Mouse (Mus musculus): ENCODE measurements at regions not wholly inside any gene's neighbourhood (a gene's known extent, or its start where the extent isn't known, plus 50 kb on each side); places are given as distances from the start of the nearest gene placed in this dataset.
A peak's percentile ranks its signal among the peaks of the same experiment; 100 is the strongest.
"Not testable (repeated sequence)": the region's sequence is repeated elsewhere in the genome, so short reads cannot be mapped to it uniquely, and the experiment has no call there.

DNA sequence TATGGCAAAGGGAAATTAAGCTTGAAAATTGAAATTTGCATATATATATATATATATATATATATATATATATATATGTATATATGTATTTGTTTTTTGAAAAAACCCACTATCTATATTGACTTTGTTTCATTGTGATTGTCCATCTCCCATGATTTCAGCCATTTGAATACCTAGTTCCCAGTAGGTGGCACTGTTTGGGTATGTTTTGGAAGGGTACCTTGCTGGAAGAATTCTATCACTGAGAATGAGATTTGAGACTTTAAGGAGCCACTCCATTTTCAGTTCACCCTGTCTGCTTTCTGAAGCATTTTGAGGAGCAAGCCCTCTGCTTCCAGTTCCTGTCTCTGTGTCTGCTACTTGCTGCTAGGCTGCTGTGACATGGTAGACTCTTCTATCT lies 72.8 kb upstream of the Ugt8a start:
- DNase-seq: peak; percentile 3

DNA sequence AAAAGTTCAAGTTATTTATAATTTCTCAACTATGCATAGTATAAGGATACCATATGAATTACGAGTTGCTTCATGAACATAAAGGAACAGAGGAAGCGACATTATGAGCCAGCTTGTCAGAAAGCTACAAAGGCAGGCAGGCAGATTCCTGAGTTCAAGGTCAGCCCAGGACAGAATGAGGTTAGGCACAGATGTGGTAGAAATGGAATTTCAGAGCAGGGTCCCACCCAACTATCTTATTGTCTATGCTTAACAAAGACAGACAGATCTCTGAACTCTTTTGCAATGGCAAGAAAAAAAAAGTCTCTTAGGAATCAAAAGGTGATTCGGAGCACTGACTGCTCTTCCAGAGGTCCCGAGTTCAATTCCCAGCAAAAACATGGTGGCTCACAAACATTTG lies 77.7 kb upstream of the Ugt8a start:
- DNase-seq: no peak

- DNase-seq: no peak
Observed at GRCm38 (mm10) chr3:126044327-126044726, 105.9 kb upstream of the Ugt8a start.

DNA sequence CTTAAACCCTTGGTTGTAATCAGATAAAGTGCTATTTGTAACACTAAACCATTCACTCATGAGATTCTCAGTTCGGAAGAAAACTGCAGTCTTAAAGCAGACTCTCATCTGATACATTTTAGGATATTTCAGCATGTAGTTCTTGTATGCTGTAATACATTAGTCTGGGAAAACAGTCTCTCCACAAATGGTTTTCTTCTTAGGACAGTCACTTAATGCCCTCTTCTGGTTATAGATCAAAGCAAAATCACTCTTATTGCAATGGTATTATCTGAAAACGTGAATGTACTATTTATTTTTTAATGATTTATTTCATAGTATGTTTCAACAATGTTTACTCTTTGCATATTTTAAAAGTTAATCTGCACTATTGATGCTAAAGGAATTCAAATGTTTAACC lies 106.4 kb upstream of the Ugt8a start:
- no peak for DNase-seq

- no peak for DNase-seq
Observed at GRCm38 (mm10) chr3:126045992-126046786, 107.8 kb upstream of the Ugt8a start.

GRCm38 (mm10) chr3:126058585-126058984 lies 120.2 kb upstream of the Ugt8a start:
- DNase-seq: no peak

GRCm38 (mm10) chr3:126105086-126105485 lies 166.7 kb upstream of the Ugt8a start:
- no peak for DNase-seq

DNA sequence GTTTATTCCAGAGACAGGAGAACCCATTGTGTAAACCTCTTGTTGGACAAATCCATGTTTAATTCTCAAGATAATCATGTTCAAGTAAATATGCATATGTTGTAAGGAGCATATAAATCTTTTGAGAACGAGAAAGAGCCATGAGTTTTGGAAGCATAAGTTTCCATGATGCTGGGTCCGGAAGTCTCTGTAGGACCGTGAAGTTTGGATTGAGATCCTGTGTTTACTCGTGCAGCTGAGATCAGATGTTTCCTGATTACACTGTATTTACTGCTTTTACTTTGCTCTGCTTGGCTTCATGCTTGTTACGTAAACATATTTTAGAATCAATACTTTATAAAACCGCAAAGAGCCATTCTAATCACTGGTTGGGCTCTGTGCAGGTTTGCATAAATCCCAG lies 171.0 kb upstream of the Ugt8a start:
- no peak for DNase-seq

- DNase-seq: no peak
Observed at GRCm38 (mm10) chr3:126117849-126118248, 179.4 kb upstream of the Ugt8a start.

- DNase-seq: no peak
Observed at GRCm38 (mm10) chr3:126122323-126123259, 184.2 kb upstream of the Ugt8a start.

DNA sequence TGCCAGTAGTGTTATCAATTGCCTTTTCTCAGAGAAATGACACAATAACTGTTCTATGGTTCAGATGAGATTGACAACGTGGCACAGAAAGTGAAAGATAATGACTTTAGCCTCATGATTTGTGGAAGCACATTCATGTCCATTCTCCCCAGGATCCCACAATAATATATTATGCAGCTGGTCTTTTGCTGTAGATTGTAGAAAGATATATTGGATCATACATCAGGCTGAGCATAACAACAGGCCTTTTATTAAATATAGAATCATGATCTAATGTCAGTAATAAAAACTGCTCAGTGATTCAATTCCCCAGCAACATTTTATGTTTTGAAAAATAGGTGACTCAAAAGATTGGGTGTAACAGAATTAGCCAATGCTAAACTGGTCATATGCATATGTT lies 196.9 kb upstream of the Arsj start:
- no peak for DNase-seq

DNA sequence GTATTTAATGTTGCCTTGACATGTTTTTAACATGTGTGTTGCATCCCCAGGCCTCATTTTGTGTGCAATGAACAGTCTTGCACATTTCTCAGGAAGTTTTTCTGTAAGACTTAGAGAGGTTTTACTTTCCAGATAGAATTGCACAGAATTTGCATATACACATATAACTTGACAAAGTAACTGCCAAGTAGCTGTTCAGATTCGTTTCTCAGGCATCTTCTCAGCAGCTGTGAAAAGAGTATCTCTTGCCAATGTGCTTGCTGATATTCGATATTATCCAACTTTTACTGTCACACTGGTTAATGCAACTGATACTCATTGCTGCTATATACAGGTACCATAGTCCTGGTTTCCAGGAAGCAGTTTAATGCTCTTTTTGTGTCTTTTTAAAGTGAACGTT lies 154.5 kb upstream of the Arsj start:
- DNase-seq: no peak

- DNase-seq: no peak
Observed at GRCm38 (mm10) chr3:126210226-126210625, 153.3 kb upstream of the Arsj start.

GRCm38 (mm10) chr3:126227575-126227974 lies 135.9 kb upstream of the Arsj start:
- no peak for DNase-seq

GRCm38 (mm10) chr3:126245834-126246233 lies 117.7 kb upstream of the Arsj start:
- DNase-seq: no peak

DNA sequence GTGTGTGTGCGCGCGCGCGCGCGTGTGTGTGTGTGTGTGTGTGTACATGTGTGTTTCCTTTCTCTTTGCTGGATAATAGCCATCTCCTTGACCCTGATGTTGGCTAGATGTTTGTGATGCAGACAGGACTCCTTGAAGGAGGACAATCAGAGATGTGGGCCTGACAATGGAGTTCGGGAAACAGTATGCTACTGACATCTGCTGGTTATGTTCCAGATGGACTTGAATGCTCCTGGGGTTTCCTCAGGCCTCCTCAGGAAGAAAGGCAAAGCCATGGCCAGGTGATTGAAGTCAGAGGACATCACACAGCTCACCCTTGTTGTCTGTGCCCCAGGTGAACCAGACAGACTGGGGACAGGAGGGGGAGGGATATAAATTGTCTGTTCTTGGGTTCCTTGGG lies 102.2 kb upstream of the Arsj start:
- no peak for DNase-seq

- not testable (repeated sequence) for DNase-seq
Observed at GRCm38 (mm10) chr3:126272027-126272426, 91.5 kb upstream of the Arsj start.

- DNase-seq: no peak
Observed at GRCm38 (mm10) chr3:126273566-126273965, 89.9 kb upstream of the Arsj start.

GRCm38 (mm10) chr3:126276008-126276700 lies 87.3 kb upstream of the Arsj start:
- no peak for DNase-seq

GRCm38 (mm10) chr3:126284294-126285090 lies 79.0 kb upstream of the Arsj start:
- no peak for DNase-seq

DNA sequence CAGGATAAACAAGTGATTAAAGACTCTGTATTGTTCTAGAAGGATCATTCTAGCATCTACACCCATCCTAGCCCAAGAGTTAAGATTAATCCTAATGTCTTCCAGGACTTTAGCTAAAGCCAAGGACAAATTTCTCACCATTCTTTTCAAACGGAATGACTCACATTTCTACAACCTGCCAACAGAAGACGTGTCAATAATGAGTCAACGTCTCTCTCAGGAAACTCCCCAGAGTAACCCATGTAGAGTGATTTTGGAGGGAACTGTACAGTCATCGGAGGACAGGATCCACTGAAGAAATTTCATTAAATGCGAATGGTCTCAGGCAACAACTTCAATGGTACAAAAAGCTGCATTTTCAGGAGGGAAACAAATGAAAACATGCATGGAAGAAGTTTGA lies 71.2 kb upstream of the Arsj start:
- DNase-seq: peak; percentile 35

DNA sequence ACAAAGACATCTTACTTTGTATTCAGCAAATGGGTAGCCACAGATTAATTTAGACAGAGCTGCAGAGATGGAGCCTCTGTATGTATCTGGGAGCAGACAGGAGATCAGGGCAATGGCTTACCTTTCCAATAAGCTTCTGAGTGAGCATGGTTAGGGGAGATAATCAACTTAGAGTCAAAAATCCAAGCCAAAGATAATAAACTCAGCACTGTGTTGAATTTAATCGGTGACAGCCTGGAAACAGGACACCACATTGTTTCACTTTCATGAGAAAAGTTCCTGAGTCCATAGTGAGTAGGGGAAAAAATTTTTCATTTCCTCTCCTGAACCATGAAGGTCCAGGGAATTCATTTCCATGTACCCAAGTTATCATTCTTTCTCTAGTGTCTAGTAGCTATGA lies 70.7 kb upstream of the Arsj start:
- no peak for DNase-seq

Data from adrenal gland, adult 2 months (tissue).